Mouse (Mus musculus) CD4-positive helper T cell, adult 2 months (primary cell): ENCODE measurements around the gene Scarf2.

ENCODE experiments used
- DNase-seq: peaks from one replicate; pipeline ENCODE4 v3.0.0-alpha.2; 2012; ENCODE audit warnings: low read depth, missing footprints, low spot score

The Scarf2 gene

DNA sequence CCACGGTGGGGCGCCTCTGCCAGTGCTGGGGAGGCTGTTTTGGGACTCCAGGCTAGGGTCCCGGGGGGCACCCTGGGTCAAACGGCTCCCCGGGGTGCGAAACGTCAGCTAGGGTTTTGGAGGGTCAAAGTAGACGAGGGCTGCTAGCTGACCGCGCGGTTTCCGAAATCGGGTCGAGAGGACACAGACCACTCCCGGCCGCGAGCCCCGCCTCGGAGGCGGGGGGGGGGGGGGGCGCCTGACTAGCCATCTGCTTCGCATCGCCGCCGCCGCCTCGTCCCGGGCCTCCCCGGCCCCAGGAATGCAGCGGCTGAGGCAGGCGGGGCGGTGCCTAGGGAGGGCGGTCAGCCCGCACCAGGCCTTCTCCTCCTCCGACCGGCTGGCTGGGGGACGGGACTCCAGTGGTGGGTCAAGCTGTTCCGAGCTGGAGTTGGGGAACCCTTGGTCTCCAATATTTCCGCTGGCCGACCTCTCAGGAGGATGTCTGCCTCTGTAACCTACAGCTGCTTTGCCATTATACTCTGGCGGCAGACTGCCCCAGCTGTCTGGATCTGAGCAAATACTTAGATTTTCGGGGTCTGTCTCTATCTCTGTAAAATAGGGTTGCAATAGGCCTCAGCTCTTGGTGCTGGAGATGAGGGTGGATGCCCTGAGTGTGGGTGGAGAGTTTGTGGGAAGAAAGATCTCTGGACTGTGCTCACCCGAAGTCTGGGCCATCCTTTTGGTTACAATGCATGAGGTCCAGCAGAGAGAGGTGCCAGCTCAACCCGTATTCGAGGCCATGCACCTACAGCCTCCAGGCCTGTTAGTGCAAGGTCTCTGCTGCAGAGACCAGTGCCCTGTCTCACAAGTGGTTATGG, 1.5 kb downstream of the Scarf2 start:
- no peak for DNase-seq

- DNase-seq, result no peak
These were observed 2.5 kb downstream of the Scarf2 start for GRCm38 (mm10) chr16:17799584-17799983.

GRCm38 (mm10) chr16:17801777-17802455, 4.8 kb downstream of the Scarf2 start:
- DNase-seq, result no peak

GRCm38 (mm10) chr16:17802456-17802838, 5.4 kb downstream of the Scarf2 start:
- no peak for DNase-seq

GRCm38 (mm10) chr16:17802839-17803674, 6.0 kb downstream of the Scarf2 start:
- no peak for DNase-seq

DNA sequence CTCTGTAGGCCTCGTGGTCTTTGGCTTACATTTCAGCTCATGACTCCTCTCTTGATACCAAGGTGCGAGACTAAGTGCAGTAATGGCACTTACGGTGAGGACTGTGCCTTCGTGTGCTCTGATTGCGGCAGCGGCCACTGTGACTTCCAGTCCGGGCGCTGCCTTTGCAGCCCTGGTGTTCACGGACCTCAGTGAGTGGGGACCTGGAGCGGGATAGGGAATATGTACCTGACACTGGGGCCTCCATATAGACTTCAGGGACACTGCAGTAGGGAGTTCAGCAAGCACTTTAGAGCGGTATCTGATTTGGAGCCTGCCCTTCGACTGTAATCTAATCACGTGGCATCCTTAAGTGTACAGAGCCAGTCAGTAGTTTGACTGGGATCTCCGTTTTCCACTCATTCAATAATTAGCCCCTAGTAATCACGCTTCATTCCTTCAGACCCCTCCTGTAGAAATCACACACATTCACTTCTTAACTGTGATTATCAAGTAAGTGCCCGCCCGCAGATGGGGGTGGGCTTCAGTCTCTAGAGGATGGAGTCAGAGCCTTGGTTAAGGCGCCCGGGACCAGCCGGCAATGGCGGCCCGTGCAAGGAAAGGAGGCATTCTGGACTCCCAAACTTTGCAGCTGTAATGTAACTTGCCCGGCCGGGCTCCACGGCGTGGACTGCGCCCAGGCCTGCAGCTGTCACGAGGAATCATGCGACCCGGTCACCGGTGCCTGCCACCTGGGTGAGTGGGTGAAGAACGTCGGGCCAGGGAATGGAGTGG, 6.8 kb downstream of the Scarf2 start:
- DNase-seq, result no peak

- DNase-seq, result peak; percentile 60
These were observed 7.4 kb downstream of the Scarf2 start for GRCm38 (mm10) chr16:17804449-17804912.

- DNase-seq, result no peak
These were observed 7.9 kb downstream of the Scarf2 start for GRCm38 (mm10) chr16:17804982-17805381.

DNA sequence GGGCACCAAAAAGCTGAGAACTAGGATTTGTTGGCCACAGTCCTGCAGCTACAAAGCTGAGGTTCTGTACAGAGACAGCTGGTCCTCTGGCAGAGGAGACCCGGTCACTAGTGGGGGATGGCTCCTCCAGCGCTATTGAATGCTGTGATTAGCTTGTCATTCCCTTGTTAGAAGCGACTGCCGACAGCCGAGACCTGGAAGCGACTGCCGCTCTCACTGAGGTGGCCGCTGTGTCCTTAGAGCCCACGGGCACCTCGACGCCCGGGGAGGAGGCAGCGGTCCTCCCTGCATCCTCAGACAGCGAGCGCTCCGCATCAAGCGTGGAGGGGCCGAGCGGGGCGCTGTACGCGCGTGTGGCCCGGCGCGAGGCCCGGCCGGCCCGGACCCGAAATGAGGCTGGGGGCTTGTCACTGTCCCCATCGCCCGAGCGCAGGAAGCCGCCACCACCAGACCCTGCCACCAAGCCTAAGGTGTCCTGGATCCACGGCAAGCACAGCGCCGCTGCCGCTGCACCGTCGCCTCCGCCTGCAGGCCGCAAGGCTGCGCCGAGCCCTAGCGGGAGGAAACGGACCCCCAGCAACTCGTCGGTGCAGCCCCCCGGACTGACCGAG, 9.6 kb downstream of the Scarf2 start:
- DNase-seq, result no peak

DNA sequence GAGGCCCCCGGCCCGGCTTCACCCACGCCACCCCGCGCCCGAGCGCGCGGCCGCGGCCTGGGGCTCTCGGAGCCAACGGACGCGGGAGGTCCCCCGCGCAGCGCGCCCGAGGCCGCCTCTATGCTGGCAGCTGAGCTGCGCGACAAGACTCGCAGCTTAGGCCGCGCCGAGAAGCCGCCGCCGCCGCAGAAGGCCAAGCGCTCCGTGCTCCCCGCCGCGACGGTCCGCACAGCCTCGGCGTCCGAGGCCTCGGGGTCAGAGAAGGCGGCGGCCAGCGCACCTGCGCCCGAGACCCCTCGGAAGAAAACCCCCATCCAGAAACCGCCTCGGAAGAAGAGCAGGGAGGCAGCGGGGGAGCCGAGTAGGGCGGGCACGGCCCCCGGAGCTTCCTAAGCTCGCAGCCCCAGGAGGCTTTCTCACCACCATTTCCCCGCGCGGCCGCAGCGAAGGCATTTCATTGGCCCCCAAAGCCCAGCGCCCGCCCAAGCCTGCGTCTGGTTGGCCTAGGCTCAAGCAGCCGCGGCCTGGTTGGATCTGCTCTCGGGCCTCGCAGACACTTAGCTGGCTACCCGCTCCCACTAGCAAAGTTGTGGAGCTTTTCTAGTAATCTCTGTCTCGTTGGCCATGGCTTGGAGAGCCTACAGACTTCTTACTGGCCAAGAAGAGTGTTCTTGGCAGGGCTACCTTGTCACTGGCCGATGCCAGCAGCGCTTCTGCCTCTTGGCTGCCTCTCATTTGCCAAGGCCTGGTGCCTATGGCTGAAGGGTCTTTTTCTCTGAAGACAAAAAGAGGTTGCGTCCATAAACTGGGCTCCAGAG, 10.3 kb downstream of the Scarf2 start:
- DNase-seq, result peak; percentile 90

DNA sequence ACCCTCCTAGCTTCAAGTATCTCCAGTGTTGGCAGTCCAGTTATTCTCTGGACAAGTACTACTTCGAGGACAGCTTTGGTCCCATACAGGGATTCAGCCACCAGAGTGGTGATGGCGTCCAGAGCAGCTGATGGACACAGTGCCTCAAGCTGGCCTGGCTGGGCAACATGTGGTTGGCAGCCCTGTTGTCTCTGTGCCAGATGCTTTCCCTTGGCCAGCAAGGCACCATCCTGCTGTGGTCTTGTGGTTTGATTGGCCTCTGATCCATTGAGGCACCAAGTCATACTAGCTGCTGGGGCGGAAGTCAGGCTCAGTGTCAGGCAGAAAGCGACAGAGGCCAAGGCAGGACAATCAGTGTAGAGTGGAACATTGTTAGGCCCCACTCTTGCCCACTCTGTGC, 12.0 kb downstream of the Scarf2 start:
- no peak for DNase-seq

DNA sequence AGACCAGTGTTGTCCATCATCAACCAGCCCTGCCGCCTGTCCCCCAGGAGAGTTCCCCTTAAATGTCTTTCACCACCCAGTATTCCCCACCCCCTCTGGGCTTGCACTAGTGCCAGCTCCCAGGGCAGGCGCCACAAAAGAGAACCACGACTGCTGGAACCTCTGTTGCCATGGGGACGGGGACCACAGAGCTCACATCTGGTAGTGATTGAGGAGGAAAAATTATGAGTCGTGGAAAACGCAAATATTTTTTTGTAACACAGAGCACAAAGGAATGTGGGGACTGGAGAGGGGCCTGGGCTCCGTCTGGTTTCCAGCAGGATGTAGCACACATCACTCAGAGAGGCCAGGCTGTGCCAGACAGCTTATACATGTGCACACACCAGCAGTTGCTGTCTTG, 12.6 kb downstream of the Scarf2 start:
- no peak for DNase-seq

DNA sequence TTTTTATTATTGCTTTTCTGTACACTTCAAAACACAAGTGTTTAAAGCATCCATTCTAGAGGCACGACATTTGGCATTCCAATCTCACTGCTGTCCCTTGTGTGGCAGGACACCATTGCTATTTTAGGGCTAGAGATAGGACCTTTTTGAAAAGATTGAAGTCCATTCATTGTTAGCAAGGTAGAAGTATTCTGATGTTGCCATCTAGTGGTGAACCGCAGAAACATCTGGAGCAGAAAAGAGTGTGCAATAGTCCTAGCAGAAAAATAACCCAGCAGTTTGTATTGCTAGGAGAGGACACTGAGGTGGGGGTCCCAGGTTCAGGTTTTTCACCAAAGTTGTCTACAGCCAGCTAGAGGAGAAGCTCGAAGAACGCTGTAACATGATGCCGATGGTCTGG, 15.0 kb downstream of the Scarf2 start:
- DNase-seq, result peak; percentile 48

- no peak for DNase-seq
These were observed 16.1 kb downstream of the Scarf2 start for GRCm38 (mm10) chr16:17813173-17813572.

DNA sequence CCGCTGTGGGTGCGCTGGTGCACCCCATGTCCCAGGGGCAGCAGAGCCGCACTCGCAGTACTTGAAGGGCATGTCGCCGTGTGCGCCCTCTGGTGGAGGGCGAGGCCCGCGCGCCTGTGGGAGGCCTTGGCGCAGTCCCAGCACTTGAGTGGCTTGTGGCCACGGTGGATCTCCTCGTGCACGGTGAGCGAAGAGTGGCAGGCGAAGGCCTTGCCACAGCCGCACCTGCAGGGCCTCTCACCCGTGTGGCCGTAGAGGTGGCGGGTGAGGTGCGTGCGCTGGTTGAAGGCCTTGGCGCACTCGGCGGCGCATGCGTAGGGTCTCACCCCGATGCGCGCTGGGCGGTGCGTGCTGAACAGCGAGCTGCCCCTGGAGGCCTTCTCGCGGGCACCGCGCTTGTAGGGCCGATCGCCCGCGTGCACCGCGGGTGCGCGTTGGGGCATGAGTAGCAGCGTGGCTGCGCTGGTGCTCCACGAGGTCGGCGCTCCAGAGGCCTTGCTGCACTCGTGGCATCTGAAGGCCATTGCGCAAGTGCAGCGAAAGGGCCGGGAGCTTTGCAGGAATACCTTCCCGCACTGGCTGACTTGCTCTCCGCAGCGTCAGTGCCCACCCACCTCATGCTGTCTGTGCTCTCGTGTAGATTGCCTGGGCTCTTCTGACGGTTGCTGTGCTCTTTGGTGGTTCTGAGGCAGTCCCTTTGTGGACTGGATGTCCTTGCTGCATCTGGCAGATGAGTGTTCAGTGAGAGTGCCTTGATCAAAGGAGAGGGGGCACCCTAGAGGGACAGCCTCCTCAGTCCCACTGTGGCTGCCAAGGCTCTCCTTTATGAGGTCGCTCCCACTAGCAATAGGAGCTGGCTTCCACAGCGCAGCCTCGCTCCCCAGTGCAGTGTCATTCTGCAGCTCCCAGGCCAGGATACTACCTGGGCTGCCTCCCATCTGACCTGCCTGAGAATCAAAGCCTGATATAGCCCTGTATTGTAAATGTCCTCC, 18.6 kb downstream of the Scarf2 start:
- peak; percentile 87 for DNase-seq

DNA sequence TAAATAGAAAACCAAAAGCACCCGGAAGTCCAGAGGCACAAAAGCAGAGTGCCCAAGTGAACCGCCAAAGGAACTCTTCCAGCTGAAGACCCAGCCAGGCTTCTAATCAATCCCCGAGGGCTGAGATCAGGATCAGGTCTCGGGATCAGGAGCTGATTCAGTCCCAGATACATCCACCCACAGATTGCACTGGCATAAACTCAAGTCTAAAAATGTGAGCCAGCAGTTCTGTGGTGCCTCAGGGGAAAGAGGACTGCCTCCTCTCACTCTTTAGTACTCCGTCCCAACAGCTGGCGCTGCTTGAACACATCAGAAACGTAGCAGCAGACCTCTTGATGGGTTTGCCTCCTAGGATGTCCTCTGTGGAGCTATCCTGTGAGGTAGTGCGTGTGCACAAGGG, 19.4 kb downstream of the Scarf2 start:
- no peak for DNase-seq

DNA sequence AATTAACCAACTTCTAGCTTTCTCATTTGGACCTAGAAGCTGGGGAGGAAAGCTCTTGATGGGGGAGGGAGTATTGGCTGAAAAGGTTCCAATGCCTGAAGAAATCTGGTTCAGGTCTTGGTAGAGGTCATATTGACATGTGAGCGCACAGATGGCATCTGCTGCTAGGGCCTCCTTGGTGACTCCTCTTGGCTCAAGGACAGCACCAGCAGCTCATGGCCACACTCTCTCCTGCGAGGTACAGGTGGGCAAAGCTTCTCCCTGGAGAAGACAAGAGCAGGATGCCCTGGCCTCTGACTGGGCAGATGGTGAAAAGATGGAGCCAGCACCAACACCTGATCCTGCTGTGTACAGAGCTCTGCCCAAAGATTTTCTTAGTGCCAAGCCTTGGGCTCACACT, 29.4 kb downstream of the Scarf2 start:
- no peak for DNase-seq

- DNase-seq, result no peak
These were observed 31.1 kb downstream of the Scarf2 start for GRCm38 (mm10) chr16:17828229-17828628.

- no peak for DNase-seq
These were observed 31.8 kb downstream of the Scarf2 start for GRCm38 (mm10) chr16:17828867-17829266.
